13 mouse cellular contexts compared by ENCODE assay signal in genomic region chr6:92714748-92715147, GRCm38 (mm10). TPM values are rescaled to one million over a fixed set of nuclear protein-coding genes. Genes with fewer than 3 reads are reported as not detected.
"Had no signal": no experiment of that assay in that cellular context is flagged by ENCODE, and none has a peak within 500 bp of the region (broad histone marks: within the 10 kb centered on the region; RNA-seq: fewer than 3 reads in every experiment).

No protein-coding gene starts in this region.

- DNase-seq: retina, postnatal 1 day; right cerebral cortex, adult 18-20 months; right cerebral cortex, postnatal 14 days; right cerebral cortex, postnatal 25 days; right cerebral cortex, postnatal 4 days; spleen, adult 18-20 months; thymus, adult 18-20 months; thymus, adult 2 months; thymus, postnatal 14 days; thymus, postnatal 25 days; thymus, postnatal 36 days; thymus, postnatal 4 days had no signal

RNA-seq across cellular contexts. Expression of gene Prickle2, which starts 8.8 kb away (rescaled TPM):
- total RNA-seq: neutrophil, adult 5-6 weeks had no signal
